Mouse (Mus musculus): ENCODE results near the gene Prr9. TPM values are rescaled to one million over a fixed set of nuclear protein-coding genes. Genes with fewer than 3 reads are reported as not detected.
A peak's percentile ranks its signal among the peaks of the same experiment; 100 is the strongest.

Gene Prr9
- polyA plus RNA-seq, 1 experiment from 2014 or later: not detected

DNA sequence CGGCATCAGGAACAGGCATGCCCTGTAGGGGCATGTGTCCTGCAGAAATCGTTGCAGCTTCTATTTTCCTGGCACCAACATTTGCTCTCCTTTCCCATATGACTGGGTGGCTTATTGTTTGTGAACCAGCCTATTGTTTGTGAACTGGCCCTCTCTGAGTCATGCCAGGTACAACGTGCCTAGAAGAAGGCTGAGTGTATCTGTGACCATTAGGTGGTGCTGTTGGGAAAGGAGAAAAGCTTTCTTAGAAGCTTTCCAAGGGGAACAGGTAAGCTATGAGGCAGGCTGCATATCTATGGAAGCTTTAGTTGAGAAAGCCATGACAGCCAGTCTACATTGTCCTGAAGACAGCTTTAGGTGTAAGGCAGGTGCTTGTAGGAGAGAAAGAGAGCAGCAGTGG lies 5.8 kb downstream of the Prr9 start:
- DNase-seq (ENCODE audit: low spot score) (peak; percentile 45), ATAC-seq (replicated peaks; ENCODE audit: insufficient number of reproducible peaks, low FRiP score, low TSS enrichment, low read depth) (no peak)
- Histone ChIP-seq H3K4me3 (ENCODE audit: low read depth, low read length) (no peak overlapping the region), H3K9ac (replicated peaks; ENCODE audit: low read length) (no peak overlapping the region), H3K4me1 (ENCODE audit: control insufficient read depth, insufficient read depth, low read length) (no peaks in the 10 kb centered on the region), H3K9me3 (replicated peaks; ENCODE audit: control insufficient read depth, low read length) (no peaks in the 10 kb centered on the region), H3K36me3 (replicated peaks; ENCODE audit: control insufficient read depth, insufficient read depth, low read depth, low read length) (no peaks in the 10 kb centered on the region), H3K27ac (replicated peaks; ENCODE audit: low read depth, low read length) (no peak overlapping the region), H3K4me2 (ENCODE audit: low read depth, low read length) (no peak overlapping the region), H3K27me3 (ENCODE audit: control insufficient read depth, insufficient read depth, low read length) (no peaks in the 10 kb centered on the region)
- WGBS: 36% methylated on average over 3 of the region's 3 CpGs

DNA sequence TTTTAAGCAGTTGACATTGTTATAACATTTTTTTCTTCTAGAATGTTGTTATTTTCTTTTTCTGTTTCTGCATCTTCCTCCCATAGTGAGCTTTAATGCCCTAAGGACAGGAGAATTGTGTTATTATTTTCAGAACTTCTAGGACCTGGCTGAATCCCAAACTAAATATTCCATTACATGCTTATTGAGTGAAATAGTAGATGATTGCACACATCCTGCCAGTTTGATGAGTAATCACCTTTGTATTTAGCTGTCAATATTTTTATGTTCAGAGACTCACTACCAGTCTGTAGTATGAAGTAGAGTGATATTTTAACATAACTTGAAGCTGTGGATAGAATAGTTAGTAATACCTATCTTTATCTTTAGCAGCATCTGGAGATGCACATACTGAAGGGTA lies 12.2 kb downstream of the Prr9 start:
- no peak for DNase-seq (ENCODE audit: low spot score)
- Histone ChIP-seq H3K4me2 (ENCODE audit: low read depth, low read length) (no peak overlapping the region), H3K4me3 (ENCODE audit: low read depth, low read length) (no peak overlapping the region), H3K9me3 (replicated peaks; ENCODE audit: control insufficient read depth, low read length) (no peaks in the 10 kb centered on the region), H3K27ac (replicated peaks; ENCODE audit: low read depth, low read length) (no peak overlapping the region), H3K27me3 (ENCODE audit: control insufficient read depth, insufficient read depth, low read length) (no peaks in the 10 kb centered on the region), H3K4me1 (ENCODE audit: control insufficient read depth, insufficient read depth, low read length) (no peaks in the 10 kb centered on the region), H3K36me3 (replicated peaks; ENCODE audit: control insufficient read depth, insufficient read depth, low read depth, low read length) (no peaks in the 10 kb centered on the region), H3K9ac (replicated peaks; ENCODE audit: low read length) (no peak overlapping the region)
- ATAC-seq (replicated peaks; ENCODE audit: insufficient number of reproducible peaks, low FRiP score, low TSS enrichment, low read depth): no peak

DNA sequence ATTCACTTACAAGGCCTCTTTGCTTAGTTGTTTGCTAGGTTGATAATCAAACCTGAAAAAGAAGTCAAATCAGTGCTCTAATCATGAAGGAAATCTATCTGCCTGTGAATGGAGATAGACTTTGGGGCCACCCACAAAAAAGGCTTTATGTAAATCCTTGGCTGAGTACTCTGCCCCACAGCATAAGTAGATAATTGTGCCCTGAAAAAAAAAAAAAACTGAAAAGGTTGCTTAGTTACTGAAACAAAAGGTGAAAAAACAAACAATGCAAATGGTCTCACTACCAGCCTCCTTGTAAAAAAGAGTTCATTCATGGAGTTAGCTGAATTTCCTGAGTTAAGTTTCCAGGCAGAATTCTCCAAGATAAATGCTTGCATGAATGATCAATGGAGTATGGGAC lies 13.0 kb downstream of the Prr9 start:
- no peak overlapping the region for H3K4me3 ChIP-seq (ENCODE audit: low read depth, low read length)
- DNase-seq (ENCODE audit: low spot score) (peak; percentile 7), ATAC-seq (replicated peaks; ENCODE audit: insufficient number of reproducible peaks, low FRiP score, low TSS enrichment, low read depth) (no peak)
- no peaks in the 10 kb centered on the region for H3K4me1 ChIP-seq (ENCODE audit: control insufficient read depth, insufficient read depth, low read length)
- H3K4me2 ChIP-seq (ENCODE audit: low read depth, low read length): no peak overlapping the region
- no peaks in the 10 kb centered on the region for H3K9me3 ChIP-seq (replicated peaks; ENCODE audit: control insufficient read depth, low read length)
- H3K9ac ChIP-seq (replicated peaks; ENCODE audit: low read length): no peak overlapping the region
- no peaks in the 10 kb centered on the region for H3K27me3 ChIP-seq (ENCODE audit: control insufficient read depth, insufficient read depth, low read length)
- H3K36me3 ChIP-seq (replicated peaks; ENCODE audit: control insufficient read depth, insufficient read depth, low read depth, low read length): no peaks in the 10 kb centered on the region
- H3K27ac ChIP-seq (replicated peaks; ENCODE audit: low read depth, low read length): no peak overlapping the region

DNA sequence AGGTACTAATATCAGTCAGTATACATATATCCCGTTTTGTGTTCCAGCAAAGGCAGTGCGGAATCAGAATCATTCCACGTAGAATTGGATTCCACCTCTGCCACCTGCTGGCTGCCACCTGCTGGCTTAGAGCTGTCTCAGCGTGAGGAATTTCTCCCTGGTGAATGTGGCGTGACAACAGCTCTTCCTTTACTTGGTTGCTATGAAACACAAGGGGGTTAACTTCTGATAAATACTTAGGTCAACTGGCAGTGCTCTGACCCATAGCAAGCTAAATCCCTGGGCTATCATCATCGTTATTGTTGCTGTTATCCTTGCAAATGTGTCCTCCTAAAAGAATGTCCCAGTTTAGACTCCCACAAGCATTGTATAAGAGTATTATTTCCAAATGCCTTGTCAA lies 17.2 kb downstream of the Prr9 start:
- Histone ChIP-seq H3K36me3 (replicated peaks; ENCODE audit: control insufficient read depth, insufficient read depth, low read depth, low read length) (no peaks in the 10 kb centered on the region), H3K9me3 (replicated peaks; ENCODE audit: control insufficient read depth, low read length) (no peaks in the 10 kb centered on the region), H3K4me3 (ENCODE audit: low read depth, low read length) (no peak overlapping the region), H3K9ac (replicated peaks; ENCODE audit: low read length) (no peak overlapping the region), H3K27me3 (ENCODE audit: control insufficient read depth, insufficient read depth, low read length) (no peaks in the 10 kb centered on the region), H3K27ac (replicated peaks; ENCODE audit: low read depth, low read length) (no peak overlapping the region), H3K4me2 (ENCODE audit: low read depth, low read length) (no peak overlapping the region), H3K4me1 (ENCODE audit: control insufficient read depth, insufficient read depth, low read length) (no peaks in the 10 kb centered on the region)
- 9% methylated on average over 6 of the region's 6 CpGs for WGBS
- DNase-seq (ENCODE audit: low spot score): peak; percentile 53
- ATAC-seq (replicated peaks; ENCODE audit: insufficient number of reproducible peaks, low FRiP score, low TSS enrichment, low read depth): no peak; the same call in 1 of the 2 replicates

DNA sequence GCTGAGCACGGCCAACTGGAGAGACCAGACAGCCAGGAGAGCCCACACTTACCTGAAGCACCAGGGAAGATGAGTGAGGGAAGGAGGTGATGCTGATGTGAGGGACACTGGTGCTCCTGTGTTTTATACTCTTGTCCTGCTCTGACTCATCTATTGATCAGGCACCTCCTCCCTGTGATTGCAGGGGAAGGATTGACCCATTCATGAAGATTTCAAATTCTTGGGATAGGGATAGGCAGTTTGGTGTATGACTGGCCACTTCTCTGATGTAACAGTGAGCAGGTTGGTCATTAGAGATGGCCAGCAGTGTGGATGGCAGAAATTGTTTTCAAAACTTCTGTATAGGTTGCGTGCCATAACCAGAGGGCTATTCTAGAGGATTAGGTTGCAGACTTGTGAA lies 40.7 kb downstream of the Prr9 start, which contains the start of gene Lor:
Gene Lor (minus strand): TSS at position 101 of the 400 bp plus-strand sequence.
- ATAC-seq (replicated peaks; ENCODE audit: insufficient number of reproducible peaks, low FRiP score, low TSS enrichment, low read depth) (no peak), DNase-seq (ENCODE audit: low spot score) (no peak)
- no peak within 1 kb of the TSS for H3K9ac ChIP-seq (replicated peaks; ENCODE audit: low read length)
- no peaks in the 10 kb centered on the region for H3K36me3 ChIP-seq (replicated peaks; ENCODE audit: control insufficient read depth, insufficient read depth, low read depth, low read length)
- H3K4me3 ChIP-seq (ENCODE audit: low read depth, low read length): no peak within 1 kb of the TSS; the same call in 1 of the 2 replicates
- 78% methylated on average over 2 of the region's 2 CpGs for WGBS
- H3K9me3 ChIP-seq (replicated peaks; ENCODE audit: control insufficient read depth, low read length): no peaks in the 10 kb centered on the region
- no peak within 1 kb of the TSS for H3K27ac ChIP-seq (replicated peaks; ENCODE audit: low read depth, low read length)
- H3K4me1 ChIP-seq (ENCODE audit: control insufficient read depth, insufficient read depth, low read length): no peaks in the 10 kb centered on the region
- H3K4me2 ChIP-seq (ENCODE audit: low read depth, low read length): peak within 1 kb of the TSS; percentile 96; the same call in 1 of the 2 replicates
- peaks cover 12% of the 10 kb centered on the region for H3K27me3 ChIP-seq (ENCODE audit: control insufficient read depth, insufficient read depth, low read length)

DNA sequence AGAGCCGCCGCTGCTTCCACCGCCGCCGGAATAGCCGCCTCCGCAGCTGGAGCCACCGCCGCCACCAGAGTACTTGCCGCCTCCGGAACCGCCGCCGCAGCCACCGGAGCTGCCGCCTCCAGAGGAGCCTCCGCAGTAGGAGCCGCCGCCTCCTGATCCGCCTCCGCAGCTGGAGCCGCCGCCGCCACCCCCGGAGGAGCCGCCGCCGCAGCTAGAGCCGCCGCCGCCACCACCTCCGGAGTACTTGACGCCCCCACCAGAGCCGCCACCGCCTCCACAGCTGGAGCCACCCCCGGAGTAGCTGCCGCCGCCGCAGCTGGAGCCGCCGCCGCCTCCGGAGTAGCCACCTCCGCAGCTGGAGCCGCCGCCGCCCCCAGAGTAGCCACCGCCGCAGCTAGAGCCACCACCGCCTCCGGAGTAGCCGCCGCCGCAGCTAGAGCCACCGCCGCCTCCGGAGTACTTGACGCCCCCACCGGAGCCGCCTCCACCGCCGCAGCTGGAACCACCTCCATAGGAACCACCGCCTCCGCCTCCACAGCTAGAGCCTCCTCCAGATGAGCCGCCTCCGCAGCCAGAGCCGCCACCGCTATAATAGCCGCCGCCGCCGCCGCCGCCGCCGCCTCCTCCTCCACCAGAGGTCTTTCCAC lies 42.3 kb downstream of the Prr9 start:
- Histone ChIP-seq H3K4me2 (ENCODE audit: low read depth, low read length) (peak overlapping the region; percentile 96), H3K9me3 (replicated peaks; ENCODE audit: control insufficient read depth, low read length) (no peaks in the 10 kb centered on the region), H3K4me3 (ENCODE audit: low read depth, low read length) (peak overlapping the region; percentile 69), H3K27me3 (ENCODE audit: control insufficient read depth, insufficient read depth, low read length) (peaks cover 12% of the 10 kb centered on the region), H3K27ac (replicated peaks; ENCODE audit: low read depth, low read length) (no peak overlapping the region), H3K9ac (replicated peaks; ENCODE audit: low read length) (peak overlapping the region; percentile 64), H3K36me3 (replicated peaks; ENCODE audit: control insufficient read depth, insufficient read depth, low read depth, low read length) (no peaks in the 10 kb centered on the region), H3K4me1 (ENCODE audit: control insufficient read depth, insufficient read depth, low read length) (no peaks in the 10 kb centered on the region)
- ATAC-seq (replicated peaks; ENCODE audit: insufficient number of reproducible peaks, low FRiP score, low TSS enrichment, low read depth) (peak; percentile 74), DNase-seq (ENCODE audit: low spot score) (peak; percentile 65)
- 1% methylated on average over 52 of the region's 76 CpGs for WGBS

DNA sequence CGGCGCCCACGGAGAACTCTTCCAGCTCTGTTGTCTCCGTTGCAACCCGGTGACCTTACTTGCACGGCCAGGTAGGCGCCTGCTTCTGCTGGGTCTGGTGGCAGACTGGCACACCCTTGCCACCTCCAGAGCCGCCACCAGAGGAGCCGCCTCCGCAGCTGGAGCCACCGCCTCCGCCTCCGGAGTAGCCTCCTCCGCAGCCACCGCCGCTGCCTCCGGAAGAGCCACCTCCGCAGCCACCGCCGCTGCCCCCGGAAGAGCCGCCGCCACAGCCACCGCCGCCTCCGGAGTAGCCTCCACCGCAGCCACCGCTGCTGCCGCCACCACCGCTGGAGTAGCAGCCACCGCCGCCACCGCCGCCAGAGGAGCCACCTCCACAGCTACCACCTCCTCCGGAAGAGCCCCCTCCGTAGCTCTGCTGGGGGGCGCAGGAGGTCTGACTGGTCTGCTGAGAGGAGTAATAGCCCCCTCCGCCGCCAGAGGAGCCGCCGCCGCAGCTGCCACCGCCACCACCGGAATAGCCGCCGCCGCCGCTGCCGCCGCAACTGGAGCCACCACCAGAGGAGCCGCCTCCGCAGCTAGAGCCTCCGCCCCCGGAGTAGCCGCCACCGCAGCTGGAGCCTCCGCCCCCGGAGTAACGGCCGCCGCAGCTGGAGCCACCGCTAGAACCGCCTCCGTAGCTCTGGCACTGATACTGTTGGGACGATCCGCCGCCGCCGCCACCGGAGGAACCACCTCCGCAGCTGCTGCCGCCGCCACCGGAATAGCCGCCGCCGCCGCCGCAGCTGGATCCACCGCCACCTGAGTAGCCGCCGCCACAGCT lies 43.1 kb downstream of the Prr9 start:
- WGBS: under 1% methylated on average over 44 of the region's 82 CpGs
- DNase-seq (ENCODE audit: low spot score): peak; percentile 70
- Histone ChIP-seq H3K4me3 (ENCODE audit: low read depth, low read length) (peak overlapping the region; percentile 69), H3K9me3 (replicated peaks; ENCODE audit: control insufficient read depth, low read length) (no peaks in the 10 kb centered on the region), H3K9ac (replicated peaks; ENCODE audit: low read length) (peak overlapping the region; percentile 64), H3K4me2 (ENCODE audit: low read depth, low read length) (peak overlapping the region; percentile 96), H3K36me3 (replicated peaks; ENCODE audit: control insufficient read depth, insufficient read depth, low read depth, low read length) (no peaks in the 10 kb centered on the region), H3K27me3 (ENCODE audit: control insufficient read depth, insufficient read depth, low read length) (peaks cover 12% of the 10 kb centered on the region), H3K27ac (replicated peaks; ENCODE audit: low read depth, low read length) (no peak overlapping the region), H3K4me1 (ENCODE audit: control insufficient read depth, insufficient read depth, low read length) (no peaks in the 10 kb centered on the region)
- ATAC-seq (replicated peaks; ENCODE audit: insufficient number of reproducible peaks, low FRiP score, low TSS enrichment, low read depth): peak; percentile 72
